Mouse (Mus musculus): ENCODE data around the gene Tmc8.
"Not testable (repeated sequence)": the region's sequence is repeated elsewhere in the genome, so short reads cannot be mapped to it uniquely, and the experiment has no call there.

Gene Tmc8

GRCm38 (mm10) chr11:117792281-117792888 lies 10.5 kb downstream of the Tmc8 start:
- in situ Hi-C loops (cut with MboI; ENCODE audit: low sequenced_read_pairs) = no loop called here

GRCm38 (mm10) chr11:117794035-117794551 lies 12.2 kb downstream of the Tmc8 start:
- in situ Hi-C loops (cut with MboI; ENCODE audit: low sequenced_read_pairs) = no loop called here

- in situ Hi-C loops (cut with MboI; ENCODE audit: low sequenced_read_pairs) = no loop called here
Observed at GRCm38 (mm10) chr11:117796954-117797353, 15.1 kb downstream of the Tmc8 start.

GRCm38 (mm10) chr11:117797511-117798159 lies 15.8 kb downstream of the Tmc8 start, which contains the start of gene 6030468B19Rik:
Gene 6030468B19Rik (plus strand): TSS chr11:117797660.
- in situ Hi-C loops (cut with MboI; ENCODE audit: low sequenced_read_pairs) = no loop called here

- in situ Hi-C loops (cut with MboI; ENCODE audit: low sequenced_read_pairs) = no loop called here
Observed at GRCm38 (mm10) chr11:117798160-117798541, 16.3 kb downstream of the Tmc8 start.

- in situ Hi-C loops (cut with MboI; ENCODE audit: low sequenced_read_pairs) = no loop called here
Observed at GRCm38 (mm10) chr11:117799174-117799573, 17.3 kb downstream of the Tmc8 start.

- in situ Hi-C loops (cut with MboI; ENCODE audit: low sequenced_read_pairs) = no loop called here
Observed at GRCm38 (mm10) chr11:117800038-117800437, 18.2 kb downstream of the Tmc8 start.

GRCm38 (mm10) chr11:117801650-117802049 lies 19.8 kb downstream of the Tmc8 start:
- in situ Hi-C loops (cut with MboI; ENCODE audit: low sequenced_read_pairs) = no loop called here

GRCm38 (mm10) chr11:117803166-117803688 lies 21.4 kb downstream of the Tmc8 start:
- in situ Hi-C loops (cut with MboI; ENCODE audit: low sequenced_read_pairs) = no loop called here

GRCm38 (mm10) chr11:117806781-117807180 lies 24.9 kb downstream of the Tmc8 start:
- in situ Hi-C loops (cut with MboI; ENCODE audit: low sequenced_read_pairs) = no loop called here

- in situ Hi-C loops (cut with MboI; ENCODE audit: low sequenced_read_pairs) = no loop called here
Observed at GRCm38 (mm10) chr11:117809407-117810311, 27.8 kb downstream of the Tmc8 start, which contains the start of the genes Gm20708 and Syngr2. Gene Gm20708 (plus strand): TSS chr11:117809668. Gene Syngr2 (plus strand): TSS chr11:117809668.

GRCm38 (mm10) chr11:117810401-117811046 lies 28.6 kb downstream of the Tmc8 start:
- in situ Hi-C loops (cut with MboI; ENCODE audit: low sequenced_read_pairs) = no loop called here

GRCm38 (mm10) chr11:117813867-117814266 lies 32.0 kb downstream of the Tmc8 start:
- in situ Hi-C loops (cut with MboI; ENCODE audit: low sequenced_read_pairs) = no loop called here

GRCm38 (mm10) chr11:117814704-117815366 lies 33.0 kb downstream of the Tmc8 start:
- in situ Hi-C loops (cut with MboI; ENCODE audit: low sequenced_read_pairs) = no loop called here

- in situ Hi-C loops (cut with MboI; ENCODE audit: low sequenced_read_pairs) = not testable (repeated sequence)
Observed at GRCm38 (mm10) chr11:117815850-117816249, 34.0 kb downstream of the Tmc8 start.

- in situ Hi-C loops (cut with MboI; ENCODE audit: low sequenced_read_pairs) = no loop called here
Observed at GRCm38 (mm10) chr11:117816389-117816996, 34.6 kb downstream of the Tmc8 start.

- in situ Hi-C loops (cut with MboI; ENCODE audit: low sequenced_read_pairs) = no loop called here
Observed at GRCm38 (mm10) chr11:117819095-117819494, 37.2 kb downstream of the Tmc8 start.

GRCm38 (mm10) chr11:117820173-117820572 lies 38.3 kb downstream of the Tmc8 start:
- in situ Hi-C loops (cut with MboI; ENCODE audit: low sequenced_read_pairs) = loop anchor here (5.0 kb wide), 1 partner anchor 113 kb away; no protein-coding TSS in a partner anchor

- in situ Hi-C loops (cut with MboI; ENCODE audit: low sequenced_read_pairs) = loop anchor here (5.0 kb wide), 1 partner anchor 115 kb away; no protein-coding TSS in a partner anchor
Observed at GRCm38 (mm10) chr11:117821868-117822267, 40.0 kb downstream of the Tmc8 start.

Measured in CH12F3 (cell line).